Mouse (Mus musculus): ENCODE measurements around the gene Mfsd14a. TPM values are rescaled to one million over a fixed set of nuclear protein-coding genes. Genes with fewer than 3 reads are reported as not detected.
A peak's percentile ranks its signal among the peaks of the same experiment; 100 is the strongest.

Gene Mfsd14a
- polyA plus RNA-seq, 1 experiment from 2014 or later, result 79.6 TPM

DNA sequence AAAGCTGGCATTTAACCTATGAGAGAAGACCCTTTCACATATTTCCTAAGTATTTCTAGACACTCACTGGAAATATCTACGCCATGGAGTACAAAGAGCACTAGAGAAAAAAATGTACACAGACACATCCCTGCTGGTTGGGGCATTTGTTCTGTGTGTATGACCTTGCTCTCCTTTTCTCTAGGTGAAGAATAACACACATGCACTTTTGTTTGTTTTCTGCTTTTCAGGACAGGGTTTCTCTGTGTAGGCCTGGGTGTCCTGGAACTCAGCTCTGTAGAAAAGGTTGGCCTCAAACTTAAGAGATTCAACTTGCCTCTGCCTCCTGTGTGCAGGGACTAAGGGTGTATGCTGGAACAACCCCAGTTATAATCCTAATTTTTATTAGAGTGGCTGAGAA is 16.1 kb downstream of the Mfsd14a start:
- Histone ChIP-seq H3K27me3 (no peaks in the 10 kb centered on the region), H3K9me3 (no peaks in the 10 kb centered on the region), H3K36me3 (peaks cover 54% of the 10 kb centered on the region), H3K4me2 (replicated peaks) (no peak overlapping the region), H3K4me3 (no peak overlapping the region), H3K9ac (replicated peaks) (no peak overlapping the region), H3K27ac (replicated peaks) (no peak overlapping the region), H3K4me1 (no peaks in the 10 kb centered on the region)
- 97% methylated on average over 1 of the region's 1 CpGs for WGBS
- ATAC-seq (ENCODE audit: low FRiP score, low read depth), result no peak

GRCm38 (mm10) chr3:116642373-116642772 is 20.1 kb downstream of the Mfsd14a start:
- no peak for ATAC-seq (ENCODE audit: low FRiP score, low read depth)
- Histone ChIP-seq H3K27me3 (no peaks in the 10 kb centered on the region), H3K4me3 (no peak overlapping the region), H3K9ac (replicated peaks) (no peak overlapping the region), H3K27ac (replicated peaks) (no peak overlapping the region), H3K4me1 (no peaks in the 10 kb centered on the region), H3K9me3 (no peaks in the 10 kb centered on the region), H3K4me2 (replicated peaks) (no peak overlapping the region), H3K36me3 (peaks cover 83% of the 10 kb centered on the region)
- WGBS, result 86% methylated on average over 2 of the region's 2 CpGs

DNA sequence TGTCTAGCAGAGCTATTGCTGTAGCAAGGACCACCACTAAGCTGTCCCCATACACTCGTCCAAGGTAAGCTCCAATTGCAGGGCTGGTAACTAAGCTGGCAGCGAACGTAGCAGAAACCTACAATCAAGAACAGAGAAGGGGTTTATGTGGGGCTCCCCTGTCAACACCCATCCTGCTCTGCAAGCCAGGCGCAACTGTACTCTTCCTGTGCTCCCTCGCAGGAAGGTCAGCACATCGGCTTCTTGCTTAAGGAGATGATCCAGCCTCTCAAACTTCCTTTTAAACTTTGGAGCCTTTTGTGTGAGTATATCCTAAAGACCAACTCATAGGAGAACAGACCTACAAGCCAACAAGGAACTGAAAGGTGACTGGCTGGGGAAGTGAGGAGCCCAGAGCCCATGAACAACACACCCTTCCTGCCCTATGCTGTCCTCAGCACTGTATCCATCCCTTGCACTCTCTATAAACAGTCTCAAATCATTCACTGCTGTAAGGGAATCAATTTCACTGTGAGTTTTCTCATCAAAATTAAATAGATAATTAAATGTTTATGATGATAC is 20.6 kb downstream of the Mfsd14a start:
- no peak for ATAC-seq (ENCODE audit: low FRiP score, low read depth)
- Histone ChIP-seq H3K4me2 (replicated peaks) (no peak overlapping the region), H3K4me3 (no peak overlapping the region), H3K4me1 (no peaks in the 10 kb centered on the region), H3K27me3 (no peaks in the 10 kb centered on the region), H3K9ac (replicated peaks) (no peak overlapping the region), H3K27ac (replicated peaks) (no peak overlapping the region), H3K36me3 (peaks cover 87% of the 10 kb centered on the region), H3K9me3 (no peaks in the 10 kb centered on the region)
- WGBS, result 98% methylated on average over 6 of the region's 6 CpGs

DNA sequence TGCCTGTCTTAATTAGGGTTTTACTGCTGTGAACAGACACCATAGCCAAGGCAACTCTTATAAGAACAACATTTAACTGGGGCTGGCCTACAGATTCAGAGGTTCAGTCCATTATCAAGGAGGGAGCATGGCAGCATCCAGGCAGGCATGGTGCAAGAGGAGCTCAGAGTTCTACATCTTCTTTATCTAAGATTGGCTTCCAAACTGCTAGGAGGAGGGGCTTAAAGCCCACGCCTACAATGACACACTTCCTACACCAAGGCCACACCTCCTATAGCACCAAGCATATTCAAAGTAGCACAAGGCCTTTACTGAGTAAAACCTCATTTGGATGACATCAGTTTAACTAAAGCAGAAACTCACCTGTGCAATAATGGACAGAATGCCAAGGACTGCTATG is 22.5 kb downstream of the Mfsd14a start:
- Histone ChIP-seq H3K4me1 (no peaks in the 10 kb centered on the region), H3K4me2 (replicated peaks) (no peak overlapping the region), H3K27me3 (no peaks in the 10 kb centered on the region), H3K9me3 (no peaks in the 10 kb centered on the region), H3K36me3 (peaks cover 85% of the 10 kb centered on the region), H3K9ac (replicated peaks) (no peak overlapping the region), H3K4me3 (no peak overlapping the region), H3K27ac (replicated peaks) (no peak overlapping the region)
- no peak for ATAC-seq (ENCODE audit: low FRiP score, low read depth)
- 88% methylated on average over 1 of the region's 1 CpGs for WGBS

GRCm38 (mm10) chr3:116638572-116638971 is 23.9 kb downstream of the Mfsd14a start:
- no peak overlapping the region for H3K4me3 ChIP-seq
- no peaks in the 10 kb centered on the region for H3K9me3 ChIP-seq
- no peak overlapping the region for H3K4me2 ChIP-seq (replicated peaks)
- H3K27me3 ChIP-seq, result no peaks in the 10 kb centered on the region
- WGBS, result 90% methylated on average over 7 of the region's 7 CpGs
- H3K36me3 ChIP-seq, result peaks cover 88% of the 10 kb centered on the region
- H3K27ac ChIP-seq (replicated peaks), result no peak overlapping the region
- no peak for ATAC-seq (ENCODE audit: low FRiP score, low read depth)
- no peaks in the 10 kb centered on the region for H3K4me1 ChIP-seq
- no peak overlapping the region for H3K9ac ChIP-seq (replicated peaks)

GRCm38 (mm10) chr3:116637693-116638476 is 24.6 kb downstream of the Mfsd14a start:
- no peak overlapping the region for H3K9ac ChIP-seq (replicated peaks)

DNA sequence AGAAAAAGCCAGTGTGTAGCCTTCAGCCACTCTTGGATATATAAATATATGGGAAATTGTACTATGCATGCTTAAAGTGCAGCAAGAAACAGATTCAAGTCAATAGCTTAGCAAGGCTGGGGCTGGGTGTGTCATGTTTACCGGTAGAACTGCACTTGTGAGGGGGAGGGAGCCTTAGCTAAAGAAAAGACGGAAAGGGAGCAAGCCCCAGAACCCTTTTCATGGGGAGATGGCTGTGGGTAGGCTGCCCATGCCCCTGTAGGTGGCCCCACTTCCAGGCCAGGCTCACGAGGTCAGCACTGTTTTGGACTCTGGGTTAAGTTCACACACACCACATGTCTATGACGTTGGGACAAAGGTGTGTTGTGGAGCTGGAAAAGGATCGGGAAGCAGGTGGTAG is 26.7 kb downstream of the Mfsd14a start:
- H3K4me2 ChIP-seq (replicated peaks), result no peak overlapping the region
- no peak overlapping the region for H3K9ac ChIP-seq (replicated peaks)
- H3K36me3 ChIP-seq, result peaks cover 79% of the 10 kb centered on the region
- 79% methylated on average over 5 of the region's 5 CpGs for WGBS
- H3K9me3 ChIP-seq, result no peaks in the 10 kb centered on the region
- no peak overlapping the region for H3K27ac ChIP-seq (replicated peaks)
- ATAC-seq (ENCODE audit: low FRiP score, low read depth), result no peak
- H3K4me1 ChIP-seq, result no peaks in the 10 kb centered on the region
- no peaks in the 10 kb centered on the region for H3K27me3 ChIP-seq
- H3K4me3 ChIP-seq, result no peak overlapping the region

More at GRCm38 (mm10) chr3:116637693-116638476, 24.6 kb downstream of the Mfsd14a start:
- Histone ChIP-seq H3K4me1 (no peaks in the 10 kb centered on the region), H3K27me3 (no peaks in the 10 kb centered on the region), H3K36me3 (peaks cover 88% of the 10 kb centered on the region), H3K4me3 (no peak overlapping the region), H3K4me2 (replicated peaks) (no peak overlapping the region), H3K9me3 (no peaks in the 10 kb centered on the region), H3K27ac (replicated peaks) (no peak overlapping the region)
- no peak for ATAC-seq (ENCODE audit: low FRiP score, low read depth)
- WGBS, result 93% methylated on average over 9 of the region's 9 CpGs

GRCm38 (mm10) chr3:116634853-116635252 is 27.6 kb downstream of the Mfsd14a start:
- Histone ChIP-seq H3K4me3 (no peak overlapping the region), H3K4me1 (no peaks in the 10 kb centered on the region), H3K36me3 (peaks cover 74% of the 10 kb centered on the region), H3K27me3 (no peaks in the 10 kb centered on the region), H3K9me3 (no peaks in the 10 kb centered on the region), H3K4me2 (replicated peaks) (no peak overlapping the region), H3K27ac (replicated peaks) (no peak overlapping the region), H3K9ac (replicated peaks) (no peak overlapping the region)
- 96% methylated on average over 8 of the region's 8 CpGs for WGBS
- no peak for ATAC-seq (ENCODE audit: low FRiP score, low read depth)

DNA sequence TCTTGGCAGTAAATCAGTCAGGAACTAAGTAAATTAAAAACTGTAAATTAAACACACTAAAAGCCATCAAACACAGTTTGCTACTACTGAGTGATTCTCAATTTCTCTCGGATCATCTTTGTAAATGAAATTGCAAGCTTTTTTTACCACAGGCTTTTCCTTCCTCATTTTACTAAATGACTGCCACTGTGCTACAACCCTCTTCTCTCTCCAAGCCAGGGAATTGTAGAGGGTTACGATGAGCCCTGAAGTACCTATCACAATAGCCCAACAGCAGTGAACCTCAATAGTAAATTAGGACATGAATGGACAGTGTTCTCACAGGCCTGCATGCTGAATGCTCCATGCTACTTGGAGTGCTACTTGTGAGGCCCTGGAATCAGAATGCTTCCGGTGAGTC is 28.4 kb downstream of the Mfsd14a start:
- ATAC-seq (ENCODE audit: low FRiP score, low read depth), result no peak
- Histone ChIP-seq H3K27me3 (no peaks in the 10 kb centered on the region), H3K27ac (replicated peaks) (no peak overlapping the region), H3K4me2 (replicated peaks) (no peak overlapping the region), H3K9me3 (no peaks in the 10 kb centered on the region), H3K4me1 (no peaks in the 10 kb centered on the region), H3K9ac (replicated peaks) (no peak overlapping the region), H3K36me3 (peaks cover 67% of the 10 kb centered on the region), H3K4me3 (no peak overlapping the region)
- WGBS, result 87% methylated on average over 3 of the region's 3 CpGs

- no peaks in the 10 kb centered on the region for H3K9me3 ChIP-seq
- no peak for ATAC-seq (ENCODE audit: low FRiP score, low read depth)
- H3K4me2 ChIP-seq (replicated peaks), result no peak overlapping the region
- no peak overlapping the region for H3K9ac ChIP-seq (replicated peaks)
- H3K4me3 ChIP-seq, result no peak overlapping the region
- H3K4me1 ChIP-seq, result no peaks in the 10 kb centered on the region
- H3K36me3 ChIP-seq, result peaks cover 56% of the 10 kb centered on the region
- no peak overlapping the region for H3K27ac ChIP-seq (replicated peaks)
- WGBS, result 93% methylated on average over 3 of the region's 3 CpGs
- no peaks in the 10 kb centered on the region for H3K27me3 ChIP-seq
Observed at GRCm38 (mm10) chr3:116632971-116633370, 29.5 kb downstream of the Mfsd14a start.

DNA sequence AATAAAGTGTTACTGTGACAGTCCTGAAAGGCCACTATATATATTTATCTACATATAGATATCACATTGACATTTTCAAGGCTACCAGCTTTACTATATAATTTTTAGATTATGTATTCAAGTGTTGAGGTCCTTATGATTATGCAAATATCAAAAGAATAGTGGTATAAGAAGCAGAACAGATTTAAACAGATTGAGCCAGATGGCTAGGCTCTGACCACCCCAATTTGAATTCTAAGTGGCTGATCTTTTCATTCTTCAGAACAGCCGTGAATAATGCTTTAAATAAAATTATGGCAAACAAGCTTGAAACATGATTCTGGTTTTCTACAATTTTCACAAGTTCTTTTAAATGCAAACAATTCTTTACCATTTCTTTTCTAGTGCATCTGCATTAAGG is 31.0 kb downstream of the Mfsd14a start:
- H3K36me3 ChIP-seq, result peaks cover 43% of the 10 kb centered on the region
- no peak overlapping the region for H3K27ac ChIP-seq (replicated peaks)
- WGBS, result 58% methylated on average over 1 of the region's 1 CpGs
- no peak overlapping the region for H3K4me3 ChIP-seq
- H3K4me2 ChIP-seq (replicated peaks), result no peak overlapping the region
- ATAC-seq (ENCODE audit: low FRiP score, low read depth), result peak; percentile 69; the same call in 1 of the 2 replicates
- no peaks in the 10 kb centered on the region for H3K4me1 ChIP-seq
- no peak overlapping the region for H3K9ac ChIP-seq (replicated peaks)
- H3K9me3 ChIP-seq, result no peaks in the 10 kb centered on the region
- H3K27me3 ChIP-seq, result no peaks in the 10 kb centered on the region

DNA sequence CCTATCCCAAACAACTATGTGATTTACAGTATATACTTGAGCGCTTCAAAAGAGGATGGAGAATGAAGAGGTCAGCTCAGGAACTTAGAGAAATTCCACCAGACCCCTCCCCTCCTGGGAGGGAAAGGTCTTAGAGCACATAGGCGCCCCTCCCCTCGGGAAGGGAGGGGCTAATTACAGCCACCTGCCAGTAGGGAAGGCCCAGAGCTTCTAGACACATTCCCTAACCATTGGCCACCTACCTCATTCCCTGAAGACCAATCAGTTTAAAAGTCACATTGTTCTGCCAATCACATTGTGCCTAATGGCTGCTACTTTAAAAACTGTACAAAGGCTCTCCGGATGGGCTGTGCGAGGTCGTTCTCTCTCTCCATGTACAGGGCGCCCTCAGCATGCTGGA is 39.8 kb downstream of the Mfsd14a start:
- H3K4me2 ChIP-seq (replicated peaks), result no peak overlapping the region
- H3K9ac ChIP-seq (replicated peaks), result no peak overlapping the region
- ATAC-seq (ENCODE audit: low FRiP score, low read depth), result no peak
- H3K27ac ChIP-seq (replicated peaks), result no peak overlapping the region
- WGBS, result 93% methylated on average over 7 of the region's 7 CpGs
- peaks cover 45% of the 10 kb centered on the region for H3K36me3 ChIP-seq
- H3K4me3 ChIP-seq, result no peak overlapping the region
- H3K27me3 ChIP-seq, result no peaks in the 10 kb centered on the region
- H3K9me3 ChIP-seq, result no peaks in the 10 kb centered on the region
- no peaks in the 10 kb centered on the region for H3K4me1 ChIP-seq

Measured in midbrain, embryonic 12.5 days (tissue).